Mouse (Mus musculus) B cell, adult 62 days (primary cell): Measurements from ENCODE around the gene Rnf168. TPM values are rescaled to one million over a fixed set of nuclear protein-coding genes. Genes with fewer than 3 reads are reported as not detected.

Experiments used
- total RNA-seq: library from RNA; stranded (reverse); gene quantifications from 4 replicates; pipeline ENCODE4 v1.2.4, GENCODE M21; 2023

Rnf168 gene
- 14.1 to 18.5 TPM (median 16.5 TPM) in 4 replicates for total RNA-seq

GRCm38 (mm10) chr16:32277308-32278256 lies at the start of gene Rnf168:
Gene Rnf168, plus strand, starts transcription at chr16:32277459.

GRCm38 (mm10) chr16:32246952-32247370 lies 30.3 kb upstream of the Rnf168 start, which contains the start of the genes Fbxo45 and Wdr53:
Gene Fbxo45, minus strand, starts transcription at chr16:32247158.
Gene Wdr53, plus strand, starts transcription at chr16:32247227.

GRCm38 (mm10) chr16:32271291-32271690 lies 6.0 kb upstream of the Rnf168 start, which contains the start of gene Smco1:
Gene Smco1, plus strand, starts transcription at chr16:32271468.

GRCm38 (mm10) chr16:32332040-32332555 lies 54.8 kb downstream of the Rnf168 start, which contains the start of gene Ubxn7:
Gene Ubxn7, plus strand, starts transcription at chr16:32332257.

Other genes with a start within 250 kb of the Rnf168 start
- 76.5 to 83.8 TPM (median 78.1 TPM) in 4 replicates for gene Pak2, start 198.1 kb upstream of the Rnf168 start, total RNA-seq
- 21.0 to 31.7 TPM (median 25.0 TPM) in 4 replicates for gene Pigx, start 177.7 kb upstream of the Rnf168 start, total RNA-seq
- gene Cep19, start 177.7 kb upstream of the Rnf168 start, total RNA-seq, result 3.0 to 5.2 TPM (median 4.4 TPM) in 4 replicates
- gene Nrros, start 111.9 kb upstream of the Rnf168 start, total RNA-seq, result 263 to 290 TPM (median 275 TPM) in 4 replicates
- gene Bex6, start 97.6 kb upstream of the Rnf168 start, total RNA-seq, result not detected in 4 replicates
- 8.4 to 10.4 TPM (median 9.4 TPM) in 4 replicates for gene Fbxo45, start 30.3 kb upstream of the Rnf168 start, total RNA-seq
- 10.2 to 12.1 TPM (median 11.1 TPM) in 4 replicates for gene Wdr53, start 30.2 kb upstream of the Rnf168 start, total RNA-seq
- 0.83 to 1.7 TPM (median 0.96 TPM) in 4 replicates for gene Smco1, start 6.0 kb upstream of the Rnf168 start, total RNA-seq
- 52.4 to 83.7 TPM (median 65.5 TPM) in 4 replicates for gene Ubxn7, start 54.8 kb downstream of the Rnf168 start, total RNA-seq
- gene Tm4sf19, start 123.0 kb downstream of the Rnf168 start, total RNA-seq, result not detected in 4 replicates
- 3.1 to 7.0 TPM (median 5.3 TPM) in 4 replicates for gene Tctex1d2, start 142.2 kb downstream of the Rnf168 start, total RNA-seq
- 59.3 to 71.1 TPM (median 66.8 TPM) in 4 replicates for gene Pcyt1a, start 153.5 kb downstream of the Rnf168 start, total RNA-seq
- gene Slc51a, start 210.4 kb downstream of the Rnf168 start, total RNA-seq, result not detected in 4 replicates
- not detected in 4 replicates for gene Zdhhc19, start 218.8 kb downstream of the Rnf168 start, total RNA-seq